Mouse (Mus musculus): ENCODE data around the gene Pdzd7. TPM values are rescaled to one million over a fixed set of nuclear protein-coding genes. Genes with fewer than 3 reads are reported as not detected.

Gene Pdzd7
- polyA plus RNA-seq, 1 experiment: 5.0 TPM

GRCm38 (mm10) chr19:45003740-45004516 is 41.6 kb downstream of the Pdzd7 start:
- Histone ChIP-seq H3K4me3 (no peak overlapping the region), H3ac (ENCODE audit: control insufficient read depth, insufficient read length) (no peak overlapping the region), H3K27me3 (ENCODE audit: control insufficient read depth, insufficient read depth, insufficient read length) (no peaks in the 10 kb centered on the region), H3K4me2 (ENCODE audit: low read depth) (no peak overlapping the region), H3K79me2 (ENCODE audit: control insufficient read depth, insufficient read depth) (peaks cover 22% of the 10 kb centered on the region), H3K36me3 (ENCODE audit: control insufficient read depth, insufficient read depth) (no peaks in the 10 kb centered on the region)
- TF ChIP-seq MYOG (IDR thresholded peaks at IDR 0.05; ENCODE audit: control insufficient read depth in 1 of 3, insufficient read depth in 1 of 3, insufficient read length in 2 of 3, low read depth in 2 of 3) (no peak), MAX (IDR thresholded peaks at IDR 0.05; ENCODE audit: low read depth) (no peak), REST (IDR thresholded peaks at IDR 0.05; ENCODE audit: insufficient read depth, insufficient read length) (no peak), USF1 (IDR thresholded peaks at IDR 0.05; ENCODE audit: low read depth) (no peak), POLR2AphosphoS2 (IDR thresholded peaks at IDR 0.05; ENCODE audit: insufficient read length, low read depth) (peak; percentile 10), CEBPB (IDR thresholded peaks at IDR 0.05; ENCODE audit: insufficient read depth, poor library complexity, severe bottlenecking) (no peak)

GRCm38 (mm10) chr19:45002301-45002700 is 43.2 kb downstream of the Pdzd7 start:
- Histone ChIP-seq H3K4me2 (ENCODE audit: low read depth) (no peak overlapping the region), H3K4me3 (no peak overlapping the region), H3ac (ENCODE audit: control insufficient read depth, insufficient read length) (no peak overlapping the region), H3K79me2 (ENCODE audit: control insufficient read depth, insufficient read depth) (peaks cover 14% of the 10 kb centered on the region), H3K27me3 (ENCODE audit: control insufficient read depth, insufficient read depth, insufficient read length) (no peaks in the 10 kb centered on the region), H3K36me3 (ENCODE audit: control insufficient read depth, insufficient read depth) (no peaks in the 10 kb centered on the region)
- TF ChIP-seq CEBPB (IDR thresholded peaks at IDR 0.05; ENCODE audit: insufficient read depth, poor library complexity, severe bottlenecking): no peak

GRCm38 (mm10) chr19:44999647-45000046 is 45.9 kb downstream of the Pdzd7 start:
- H3K27me3 ChIP-seq (ENCODE audit: control insufficient read depth, insufficient read depth, insufficient read length): no peaks in the 10 kb centered on the region
- no peaks in the 10 kb centered on the region for H3K36me3 ChIP-seq (ENCODE audit: control insufficient read depth, insufficient read depth)
- no peak overlapping the region for H3K4me3 ChIP-seq
- TF ChIP-seq USF1 (IDR thresholded peaks at IDR 0.05; ENCODE audit: low read depth): no peak
- H3K4me2 ChIP-seq (ENCODE audit: low read depth): no peak overlapping the region
- H3K79me2 ChIP-seq (ENCODE audit: control insufficient read depth, insufficient read depth): no peaks in the 10 kb centered on the region
- H3ac ChIP-seq (ENCODE audit: control insufficient read depth, insufficient read length): no peak overlapping the region

GRCm38 (mm10) chr19:44997786-44998185 is 47.7 kb downstream of the Pdzd7 start:
- H3K4me2 ChIP-seq (ENCODE audit: low read depth): no peak overlapping the region
- H3K27me3 ChIP-seq (ENCODE audit: control insufficient read depth, insufficient read depth, insufficient read length): no peaks in the 10 kb centered on the region
- no peak overlapping the region for H3ac ChIP-seq (ENCODE audit: control insufficient read depth, insufficient read length)
- no peaks in the 10 kb centered on the region for H3K79me2 ChIP-seq (ENCODE audit: control insufficient read depth, insufficient read depth)
- no peaks in the 10 kb centered on the region for H3K36me3 ChIP-seq (ENCODE audit: control insufficient read depth, insufficient read depth)
- no peak overlapping the region for H3K4me3 ChIP-seq
- no peak for TF ChIP-seq MYOD1 (IDR thresholded peaks at IDR 0.05; ENCODE audit: control insufficient read depth in 1 of 3, insufficient read length in 2 of 3, low read depth in 2 of 3)
- TF ChIP-seq E2F4 (IDR thresholded peaks at IDR 0.05; ENCODE audit: insufficient read depth): no peak
- no peak for TF ChIP-seq POLR2AphosphoS2 (IDR thresholded peaks at IDR 0.05; ENCODE audit: insufficient read length, low read depth)
- no peak for TF ChIP-seq TCF12 (IDR thresholded peaks at IDR 0.05; ENCODE audit: insufficient read depth, poor library complexity, severe bottlenecking)
- TF ChIP-seq MYOG (IDR thresholded peaks at IDR 0.05; ENCODE audit: control insufficient read depth in 1 of 3, insufficient read depth in 1 of 3, insufficient read length in 2 of 3, low read depth in 2 of 3): no peak
- no peak for TF ChIP-seq REST (IDR thresholded peaks at IDR 0.05; ENCODE audit: insufficient read depth, insufficient read length)
- TF ChIP-seq CEBPB (IDR thresholded peaks at IDR 0.05; ENCODE audit: insufficient read depth, poor library complexity, severe bottlenecking): no peak
- no peak for TF ChIP-seq SRF (IDR thresholded peaks at IDR 0.05; ENCODE audit: control insufficient read depth, insufficient read length, low read depth)

GRCm38 (mm10) chr19:44992712-44993111 is 52.8 kb downstream of the Pdzd7 start:
- Histone ChIP-seq H3K4me3 (no peak overlapping the region), H3K4me2 (ENCODE audit: low read depth) (no peak overlapping the region), H3K79me2 (ENCODE audit: control insufficient read depth, insufficient read depth) (no peaks in the 10 kb centered on the region), H3K36me3 (ENCODE audit: control insufficient read depth, insufficient read depth) (no peaks in the 10 kb centered on the region), H3ac (ENCODE audit: control insufficient read depth, insufficient read length) (no peak overlapping the region), H3K27me3 (ENCODE audit: control insufficient read depth, insufficient read depth, insufficient read length) (peaks cover 5% of the 10 kb centered on the region)
- no peak for TF ChIP-seq TCF3 (IDR thresholded peaks at IDR 0.05; ENCODE audit: insufficient read length, low read depth)
- no peak for TF ChIP-seq SRF (IDR thresholded peaks at IDR 0.05; ENCODE audit: control insufficient read depth, insufficient read length, low read depth)
- TF ChIP-seq E2F4 (IDR thresholded peaks at IDR 0.05; ENCODE audit: insufficient read depth): no peak
- no peak for TF ChIP-seq POLR2A (IDR thresholded peaks at IDR 0.05; ENCODE audit: insufficient read length, low read depth)
- no peak for TF ChIP-seq TCF12 (IDR thresholded peaks at IDR 0.05; ENCODE audit: insufficient read depth, poor library complexity, severe bottlenecking)
- no peak for TF ChIP-seq MYOD1 (IDR thresholded peaks at IDR 0.05; ENCODE audit: control insufficient read depth in 1 of 3, insufficient read length in 2 of 3, low read depth in 2 of 3)
- no peak for TF ChIP-seq MAX (IDR thresholded peaks at IDR 0.05; ENCODE audit: low read depth)
- no peak for TF ChIP-seq MYOG (IDR thresholded peaks at IDR 0.05; ENCODE audit: control insufficient read depth in 1 of 3, insufficient read depth in 1 of 3, insufficient read length in 2 of 3, low read depth in 2 of 3)
- TF ChIP-seq POLR2AphosphoS2 (IDR thresholded peaks at IDR 0.05; ENCODE audit: insufficient read length, low read depth): no peak
- no peak for TF ChIP-seq CEBPB (IDR thresholded peaks at IDR 0.05; ENCODE audit: insufficient read depth, poor library complexity, severe bottlenecking)
- TF ChIP-seq REST (IDR thresholded peaks at IDR 0.05; ENCODE audit: insufficient read depth, insufficient read length): no peak

Data from myocyte (in vitro differentiated cells).